Mouse (Mus musculus) megakaryocyte, embryonic 14.5 days (primary cell): ENCODE measurements at regions not wholly inside any gene's neighbourhood (a gene's known extent, or its start where the extent isn't known, plus 50 kb on each side); places are given as distances from the start of the nearest gene placed in this dataset.

Source experiments
- H3K27me3 ChIP-seq: replicated peaks from 2 replicates; pipeline ENCODE3; 2012; ENCODE audit warnings: inconsistent platforms
- H3K36me3 ChIP-seq: replicated peaks from 2 replicates; pipeline ENCODE3; 2012; ENCODE audit warnings: low read length, inconsistent platforms, mixed read lengths
- H3K4me1 ChIP-seq: 2 replicates; pipeline ENCODE4 v1.6.1; 2012; ENCODE audit warnings: inconsistent platforms
- H3K4me3 ChIP-seq: replicated peaks from 2 replicates; pipeline ENCODE3; 2012; ENCODE audit warnings: moderate library complexity, mild to moderate bottlenecking, inconsistent platforms
- H3K9me3 ChIP-seq: 2 replicates; pipeline ENCODE4 v1.6.1; 2012; ENCODE audit warnings: inconsistent platforms
- FLI1 ChIP-seq: IDR thresholded peaks from 2 replicates; pipeline ENCODE4 v1.6.1; 2012; ENCODE audit warnings: low read length, inconsistent platforms, mixed read lengths
- GATA1 ChIP-seq: IDR thresholded peaks from 3 replicates; pipeline ENCODE4 v1.6.1; 2012; ENCODE audit warnings: mixed read lengths, low read length, inconsistent platforms, borderline replicate concordance

DNA sequence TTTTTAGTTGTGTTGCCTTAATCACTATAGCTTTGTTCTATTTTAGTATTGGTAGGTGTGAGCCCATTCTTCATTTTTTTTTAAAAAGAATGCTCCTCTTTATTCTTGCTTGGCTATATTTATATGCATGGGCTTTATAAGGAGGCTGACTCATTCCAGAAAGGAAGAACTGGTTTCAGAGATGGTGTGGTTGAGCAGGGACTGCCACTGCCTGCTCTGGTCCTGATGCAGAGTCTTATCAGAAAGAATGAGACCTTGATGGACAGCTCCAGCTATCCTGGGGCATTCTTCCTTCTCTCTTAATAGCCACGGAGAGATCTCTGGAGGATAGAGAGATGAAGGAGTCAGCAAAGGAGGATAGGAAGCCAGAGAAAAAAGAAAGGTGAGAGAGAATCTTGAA is 57.9 kb upstream of the Crhr1 start:
- peaks cover 50% of the 10 kb centered on the region for H3K27me3 ChIP-seq
- H3K4me1 ChIP-seq: peaks cover 12% of the 10 kb centered on the region
- H3K4me3 ChIP-seq: no peak overlapping the region
- no peak for TF ChIP-seq GATA1
- 0 out of 2 replicates have a peak, but pooled peaks cover 5% of the 10 kb centered on the region for H3K9me3 ChIP-seq
- H3K36me3 ChIP-seq: no peaks in the 10 kb centered on the region

DNA sequence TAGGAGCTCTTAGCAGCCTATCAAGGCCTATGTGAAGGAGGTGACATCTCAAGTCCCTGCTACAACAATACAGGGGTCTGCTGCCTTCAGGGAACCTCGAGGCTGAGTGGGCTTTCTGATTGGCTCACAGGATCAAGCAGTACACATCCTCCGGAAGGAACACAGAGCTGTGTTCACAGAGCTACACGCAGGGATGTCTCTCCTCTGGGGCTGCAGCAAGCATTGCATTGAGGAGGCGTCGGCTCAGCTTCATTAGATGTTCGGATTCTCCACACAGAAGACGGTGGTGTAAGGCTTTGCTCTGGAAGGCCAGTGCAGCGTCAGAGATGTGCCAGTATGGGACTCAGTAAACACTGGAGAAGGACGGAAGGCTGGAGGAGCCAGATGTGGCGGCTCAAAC is 57.3 kb upstream of the Crhr1 start:
- Histone ChIP-seq H3K36me3 (no peaks in the 10 kb centered on the region), H3K4me1 (peaks cover 12% of the 10 kb centered on the region), H3K9me3 (0 out of 2 replicates have a peak, but pooled peaks cover 5% of the 10 kb centered on the region), H3K27me3 (peaks cover 48% of the 10 kb centered on the region), H3K4me3 (no peak overlapping the region)
- no peak for TF ChIP-seq FLI1
- no peak for TF ChIP-seq GATA1

DNA sequence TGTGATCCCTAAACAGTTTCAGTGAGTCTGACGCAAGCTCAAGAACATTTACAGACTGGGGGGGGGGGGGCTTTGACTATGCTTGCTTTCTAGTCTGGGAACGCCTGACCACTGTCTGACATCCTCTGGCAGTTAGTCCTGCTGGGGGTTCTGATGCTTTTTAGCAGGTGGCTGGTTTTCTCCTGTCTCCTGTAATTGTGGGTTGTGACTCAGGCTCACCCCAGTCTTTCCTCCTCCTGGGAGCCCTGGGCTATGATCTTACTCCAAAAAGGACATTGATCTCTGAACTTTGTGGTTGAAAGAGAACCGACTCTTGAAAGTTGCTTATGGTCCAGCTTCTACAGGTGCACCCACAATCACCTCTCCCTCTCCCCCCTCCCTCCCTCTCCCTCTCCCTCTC is 50.6 kb upstream of the Crhr1 start:
- H3K9me3 ChIP-seq: no peaks in the 10 kb centered on the region
- no peaks in the 10 kb centered on the region for H3K36me3 ChIP-seq
- peaks cover 51% of the 10 kb centered on the region for H3K27me3 ChIP-seq
- no peaks in the 10 kb centered on the region for H3K4me1 ChIP-seq
- TF ChIP-seq GATA1: no peak
- TF ChIP-seq FLI1: no peak
- H3K4me3 ChIP-seq: no peak overlapping the region
